Mouse (Mus musculus) liver, postnatal 0 days (tissue): ENCODE measurements at regions not wholly inside any gene's neighbourhood (a gene's known extent, or its start where the extent isn't known, plus 50 kb on each side); places are given as distances from the start of the nearest gene placed in this dataset.

Source experiments
- ATAC-seq: fragments of 200-750 bp; cut with Nextera tagmentation; 2 replicates; pipeline ENCODE4 v1.8.0; 2017; ENCODE audit warnings: mild to moderate bottlenecking, moderate library complexity
- DNase-seq: peaks from one replicate; pipeline ENCODE4 v3.0.0-alpha.2; 2016
- H3K27ac ChIP-seq: fragments of 300-500 bp; sonication (generic); 2 replicates; pipeline ENCODE4 v1.5.1; 2014; ENCODE audit warnings: antibody characterized with exemption, moderate library complexity, mild to moderate bottlenecking, low read depth
- H3K27me3 ChIP-seq: fragments of 300-500 bp; sonication (generic); 2 replicates; pipeline ENCODE4 v1.6.1; 2014; ENCODE audit warnings: low read length, control low read depth, mixed read lengths; ENCODE audit not compliant: insufficient read depth
- H3K36me3 ChIP-seq: fragments of 300-500 bp; sonication (generic); replicated peaks from 2 replicates; pipeline ENCODE4 v1.6.1; 2014; ENCODE audit warnings: mild to moderate bottlenecking, control low read depth, low read length, moderate library complexity, mixed read lengths; ENCODE audit not compliant: insufficient read depth
- H3K4me1 ChIP-seq: fragments of 300-500 bp; sonication (generic); 2 replicates; pipeline ENCODE4 v1.6.1; 2014; ENCODE audit warnings: antibody characterized with exemption, mild to moderate bottlenecking, control low read depth; ENCODE audit not compliant: insufficient read depth
- H3K4me2 ChIP-seq: fragments of 300-500 bp; sonication (generic); 2 replicates; pipeline ENCODE4 v1.6.1; 2014; ENCODE audit warnings: low read depth, mild to moderate bottlenecking, low read length, moderate library complexity, mixed read lengths
- H3K4me3 ChIP-seq: fragments of 300-500 bp; sonication (generic); 2 replicates; pipeline ENCODE4 v1.5.1; 2014; ENCODE audit warnings: low read depth, low read length
- H3K9ac ChIP-seq: fragments of 300-500 bp; sonication (generic); replicated peaks from 2 replicates; pipeline ENCODE4 v1.6.1; 2014; ENCODE audit warnings: mild to moderate bottlenecking, moderate library complexity
- H3K9me3 ChIP-seq: fragments of 300-500 bp; sonication (generic); 2 replicates; pipeline ENCODE4 v1.6.1; 2016; ENCODE audit warnings: mild to moderate bottlenecking, control low read depth, low read length, mixed read lengths
- CTCF ChIP-seq: sonication (generic); IDR thresholded peaks from 2 replicates; pipeline ENCODE4 v1.5.1; 2016; ENCODE audit warnings: antibody characterized with exemption, low read depth
- EP300 ChIP-seq: IDR thresholded peaks from 2 replicates; pipeline ENCODE4 v1.6.1; 2016; ENCODE audit warnings: antibody characterized with exemption, low read depth, mild to moderate bottlenecking
- WGBS: fragments of 180-500 bp; shearing (Covaris S2); extraction: QIAGEN DNeasy Blood & Tissue Kit; methylation state at CpG from one replicate; pipeline ENCODE4 v1.1.7; 2014; ENCODE audit not compliant: insufficient replicate concordance; 5-methylcytosine and 5-hydroxymethylcytosine counted together

- Histone ChIP-seq H3K36me3 (no peaks in the 10 kb centered on the region), H3K9ac (no peak overlapping the region), H3K9me3 (peaks cover 5% of the 10 kb centered on the region; the same call in 1 of the 2 replicates), H3K27ac (no peak overlapping the region), H3K4me1 (no peaks in the 10 kb centered on the region), H3K4me2 (no peak overlapping the region), H3K4me3 (no peak overlapping the region), H3K27me3 (0 out of 2 replicates have a peak, but pooled peaks cover 3% of the 10 kb centered on the region)
- ATAC-seq: no peak
- no peak for DNase-seq
- WGBS: 76% methylated on average over 6 of the region's 6 CpGs
- TF ChIP-seq EP300: no peak
- TF ChIP-seq CTCF: peak; percentile 59
These were observed 119.2 kb upstream of the Lhx5 start for GRCm38 (mm10) chr5:120312299-120312698.

- no peak overlapping the region for H3K27ac ChIP-seq
- H3K4me3 ChIP-seq: no peak overlapping the region
- 0 out of 2 replicates have a peak, but pooled peaks cover 3% of the 10 kb centered on the region for H3K27me3 ChIP-seq
- no peak overlapping the region for H3K9ac ChIP-seq
- H3K4me2 ChIP-seq: no peak overlapping the region
- DNase-seq (no peak), ATAC-seq (no peak)
- no peak for TF ChIP-seq EP300
- no peak for TF ChIP-seq CTCF
- WGBS: 70% methylated on average over 6 of the region's 6 CpGs
- peaks cover 5% of the 10 kb centered on the region; the same call in 1 of the 2 replicates for H3K9me3 ChIP-seq
- H3K4me1 ChIP-seq: no peaks in the 10 kb centered on the region
- H3K36me3 ChIP-seq: no peaks in the 10 kb centered on the region
These were observed 117.5 kb upstream of the Lhx5 start for GRCm38 (mm10) chr5:120313984-120314383.

GRCm38 (mm10) chr5:120315116-120315515 is 116.4 kb upstream of the Lhx5 start:
- Histone ChIP-seq H3K27me3 (0 out of 2 replicates have a peak, but pooled peaks cover 3% of the 10 kb centered on the region), H3K9ac (no peak overlapping the region), H3K9me3 (peaks cover 5% of the 10 kb centered on the region; the same call in 1 of the 2 replicates), H3K4me3 (no peak overlapping the region), H3K4me2 (no peak overlapping the region), H3K4me1 (no peaks in the 10 kb centered on the region), H3K27ac (no peak overlapping the region), H3K36me3 (no peaks in the 10 kb centered on the region)
- no peak for TF ChIP-seq CTCF
- 51% methylated on average over 8 of the region's 8 CpGs for WGBS
- ATAC-seq: no peak
- no peak for DNase-seq

- Histone ChIP-seq H3K27me3 (peaks cover 14% of the 10 kb centered on the region), H3K9me3 (no peaks in the 10 kb centered on the region), H3K4me1 (no peaks in the 10 kb centered on the region), H3K27ac (no peak overlapping the region), H3K4me3 (no peak overlapping the region), H3K9ac (no peak overlapping the region), H3K4me2 (no peak overlapping the region), H3K36me3 (no peaks in the 10 kb centered on the region)
- no peak for TF ChIP-seq CTCF
- no peak for TF ChIP-seq EP300
- WGBS: 36% methylated on average over 1 of the region's 1 CpGs
- DNase-seq (no peak), ATAC-seq (no peak)
These were observed 112.5 kb upstream of the Lhx5 start for GRCm38 (mm10) chr5:120318951-120319350.

- Histone ChIP-seq H3K27ac (no peak overlapping the region), H3K36me3 (no peaks in the 10 kb centered on the region), H3K9ac (no peak overlapping the region), H3K9me3 (no peaks in the 10 kb centered on the region), H3K4me3 (no peak overlapping the region), H3K4me2 (no peak overlapping the region), H3K27me3 (peaks cover 15% of the 10 kb centered on the region), H3K4me1 (no peaks in the 10 kb centered on the region)
- ATAC-seq (no peak), DNase-seq (no peak)
- WGBS: 4% methylated on average over 28 of the region's 30 CpGs
- no peak for TF ChIP-seq CTCF
These were observed 109.3 kb upstream of the Lhx5 start for GRCm38 (mm10) chr5:120322031-120322731.

GRCm38 (mm10) chr5:120322732-120323316 is 108.7 kb upstream of the Lhx5 start:
- 15% methylated on average over 12 of the region's 12 CpGs for WGBS
- no peaks in the 10 kb centered on the region for H3K4me1 ChIP-seq
- H3K27me3 ChIP-seq: peaks cover 15% of the 10 kb centered on the region
- no peak overlapping the region for H3K9ac ChIP-seq
- TF ChIP-seq CTCF (no peak), EP300 (no peak)
- no peaks in the 10 kb centered on the region for H3K9me3 ChIP-seq
- no peak for ATAC-seq
- no peaks in the 10 kb centered on the region for H3K36me3 ChIP-seq
- no peak overlapping the region for H3K4me3 ChIP-seq
- no peak overlapping the region for H3K27ac ChIP-seq
- no peak overlapping the region for H3K4me2 ChIP-seq
- no peak for DNase-seq
